Mouse (Mus musculus) erythroblast, embryonic 14.5 days (primary cell): ENCODE results near the gene Adgb. TPM values are rescaled to one million over a fixed set of nuclear protein-coding genes. Genes with fewer than 3 reads are reported as not detected.

Experiments used
- H3K27me3 ChIP-seq: 2 replicates; pipeline ENCODE4 v1.6.1; 2012; ENCODE audit warnings: inconsistent platforms; ENCODE audit not compliant: control insufficient read depth
- H3K36me3 ChIP-seq: 2 replicates; pipeline ENCODE4 v1.6.1; 2012; ENCODE audit warnings: mild to moderate bottlenecking, inconsistent platforms; ENCODE audit not compliant: control insufficient read depth
- H3K4me1 ChIP-seq: 2 replicates; pipeline ENCODE4 v1.6.1; 2012; ENCODE audit warnings: inconsistent platforms; ENCODE audit not compliant: control insufficient read depth
- H3K4me3 ChIP-seq: replicated peaks from 2 replicates; pipeline ENCODE3; 2012; ENCODE audit warnings: moderate library complexity, mild to moderate bottlenecking, inconsistent platforms
- H3K9me3 ChIP-seq: 2 replicates; pipeline ENCODE4 v1.6.1; 2012; ENCODE audit warnings: low read length, inconsistent platforms, mixed read lengths; ENCODE audit not compliant: control insufficient read depth
- GATA1 ChIP-seq: IDR thresholded peaks from 2 replicates; pipeline ENCODE4 v1.6.1; 2012; ENCODE audit warnings: low read length, inconsistent platforms, mixed read lengths
- TAL1 ChIP-seq: IDR thresholded peaks from 3 replicates; pipeline ENCODE4 v1.6.1; 2012; ENCODE audit warnings: low read length, inconsistent platforms, mixed read lengths
- polyA plus RNA-seq: library from polyadenylated mRNA; stranded (reverse); fragments of >175 nt; gene quantifications from 2 replicates; pipeline ENCODE4 v1.2.3, GENCODE M21; 2012

Gene Adgb
- polyA plus RNA-seq, 1 experiment, result not detected

GRCm38 (mm10) chr10:10374629-10375028 is 97.5 kb downstream of the Adgb start:
- Histone ChIP-seq H3K4me1 (no peaks in the 10 kb centered on the region), H3K4me3 (no peak overlapping the region), H3K9me3 (no peaks in the 10 kb centered on the region), H3K27me3 (no peaks in the 10 kb centered on the region), H3K36me3 (no peaks in the 10 kb centered on the region)
- TF ChIP-seq TAL1 (no peak), GATA1 (no peak)

GRCm38 (mm10) chr10:10364025-10364424 is 108.1 kb downstream of the Adgb start:
- no peak for TF ChIP-seq TAL1
- TF ChIP-seq GATA1, result no peak
- Histone ChIP-seq H3K4me3 (no peak overlapping the region), H3K9me3 (no peaks in the 10 kb centered on the region), H3K36me3 (no peaks in the 10 kb centered on the region), H3K4me1 (no peaks in the 10 kb centered on the region), H3K27me3 (no peaks in the 10 kb centered on the region)

GRCm38 (mm10) chr10:10355605-10356227 is 116.4 kb downstream of the Adgb start:
- TF ChIP-seq TAL1, result no peak
- TF ChIP-seq GATA1, result no peak
- H3K36me3 ChIP-seq, result no peaks in the 10 kb centered on the region
- no peak overlapping the region for H3K4me3 ChIP-seq
- H3K9me3 ChIP-seq, result no peaks in the 10 kb centered on the region
- no peaks in the 10 kb centered on the region for H3K4me1 ChIP-seq
- H3K27me3 ChIP-seq, result no peaks in the 10 kb centered on the region

GRCm38 (mm10) chr10:10352184-10352583 is 119.9 kb downstream of the Adgb start:
- no peaks in the 10 kb centered on the region for H3K27me3 ChIP-seq
- no peaks in the 10 kb centered on the region for H3K36me3 ChIP-seq
- H3K4me3 ChIP-seq, result no peak overlapping the region
- no peaks in the 10 kb centered on the region; the same call in 1 of the 2 replicates for H3K9me3 ChIP-seq
- H3K4me1 ChIP-seq, result no peaks in the 10 kb centered on the region
- TF ChIP-seq TAL1 (no peak), GATA1 (no peak)

GRCm38 (mm10) chr10:10350550-10350949 is 121.6 kb downstream of the Adgb start:
- no peak for TF ChIP-seq GATA1
- no peak for TF ChIP-seq TAL1

GRCm38 (mm10) chr10:10343930-10344329 is 128.2 kb downstream of the Adgb start:
- Histone ChIP-seq H3K4me1 (no peaks in the 10 kb centered on the region), H3K36me3 (no peaks in the 10 kb centered on the region), H3K4me3 (no peak overlapping the region), H3K27me3 (no peaks in the 10 kb centered on the region), H3K9me3 (no peaks in the 10 kb centered on the region; the same call in 1 of the 2 replicates)
- no peak for TF ChIP-seq TAL1
- no peak for TF ChIP-seq GATA1

More at GRCm38 (mm10) chr10:10350550-10350949, 121.6 kb downstream of the Adgb start:
- Histone ChIP-seq H3K9me3 (no peaks in the 10 kb centered on the region; the same call in 1 of the 2 replicates), H3K4me3 (no peak overlapping the region), H3K27me3 (no peaks in the 10 kb centered on the region), H3K4me1 (no peaks in the 10 kb centered on the region), H3K36me3 (no peaks in the 10 kb centered on the region)

GRCm38 (mm10) chr10:10325560-10325959 is 146.6 kb downstream of the Adgb start:
- TF ChIP-seq TAL1, result no peak
- TF ChIP-seq GATA1, result no peak
- no peaks in the 10 kb centered on the region for H3K27me3 ChIP-seq
- H3K4me1 ChIP-seq, result no peaks in the 10 kb centered on the region
- H3K9me3 ChIP-seq, result no peaks in the 10 kb centered on the region
- H3K36me3 ChIP-seq, result no peaks in the 10 kb centered on the region
- no peak overlapping the region for H3K4me3 ChIP-seq

GRCm38 (mm10) chr10:10322961-10323360 is 149.2 kb downstream of the Adgb start:
- Histone ChIP-seq H3K4me1 (no peaks in the 10 kb centered on the region), H3K9me3 (no peaks in the 10 kb centered on the region), H3K36me3 (no peaks in the 10 kb centered on the region), H3K27me3 (no peaks in the 10 kb centered on the region), H3K4me3 (no peak overlapping the region)
- TF ChIP-seq GATA1, result no peak

- H3K9me3 ChIP-seq, result no peaks in the 10 kb centered on the region
- H3K27me3 ChIP-seq, result no peaks in the 10 kb centered on the region
- H3K36me3 ChIP-seq, result no peaks in the 10 kb centered on the region
- no peaks in the 10 kb centered on the region for H3K4me1 ChIP-seq
- no peak overlapping the region for H3K4me3 ChIP-seq
- TF ChIP-seq GATA1, result no peak
- no peak for TF ChIP-seq TAL1
Measured at GRCm38 (mm10) chr10:10321119-10321781, 150.9 kb downstream of the Adgb start.
